Mouse (Mus musculus): ENCODE results near the gene Tmem167. TPM values are rescaled to one million over a fixed set of nuclear protein-coding genes. Genes with fewer than 3 reads are reported as not detected.

Gene Tmem167
- total RNA-seq, 2 experiments from 2014 or later, result 10.1 to 10.9 TPM

DNA sequence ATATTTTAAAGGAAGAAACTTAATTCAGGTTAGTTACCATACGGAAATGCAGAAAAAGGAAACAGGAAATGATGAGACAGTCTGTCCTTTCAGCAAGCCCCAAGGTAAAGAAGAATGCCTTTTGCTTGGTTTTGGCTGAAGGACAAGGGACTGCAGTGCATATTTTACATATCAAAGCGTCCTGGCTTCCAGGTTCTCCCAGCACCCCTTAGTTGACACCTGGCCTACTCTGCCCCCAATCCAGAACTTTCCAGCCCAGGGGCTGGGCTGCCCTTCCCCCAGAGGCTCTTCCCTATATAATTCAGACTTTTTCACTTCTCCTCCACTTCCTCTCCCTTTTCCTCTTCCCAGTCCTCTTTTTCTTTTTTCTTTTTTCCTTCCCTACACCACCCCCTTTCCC, 86.7 kb downstream of the Tmem167 start:
- no peak for ATAC-seq (replicated peaks; ENCODE audit: low FRiP score, poor library complexity, severe bottlenecking)

DNA sequence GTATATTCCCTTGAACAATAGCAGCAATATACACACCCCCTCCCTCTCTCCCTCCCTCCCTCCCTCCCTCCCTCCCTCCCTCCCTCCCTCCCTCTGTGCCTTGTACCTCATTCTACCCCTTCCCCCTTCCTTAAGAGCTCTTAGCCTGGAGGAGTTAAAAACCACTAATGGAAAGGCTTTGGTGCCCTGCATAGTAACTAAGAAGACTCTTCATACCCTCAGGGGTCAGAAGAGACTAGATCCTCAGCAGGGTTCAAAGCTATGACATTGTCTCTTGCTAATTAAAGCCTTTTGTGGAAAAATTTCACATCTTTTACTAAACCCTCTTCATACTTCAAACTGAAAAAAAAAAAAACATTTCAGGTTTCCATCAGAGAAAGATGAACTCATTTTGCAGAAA, 93.3 kb downstream of the Tmem167 start:
- ATAC-seq (replicated peaks; ENCODE audit: low FRiP score, poor library complexity, severe bottlenecking), result no peak

DNA sequence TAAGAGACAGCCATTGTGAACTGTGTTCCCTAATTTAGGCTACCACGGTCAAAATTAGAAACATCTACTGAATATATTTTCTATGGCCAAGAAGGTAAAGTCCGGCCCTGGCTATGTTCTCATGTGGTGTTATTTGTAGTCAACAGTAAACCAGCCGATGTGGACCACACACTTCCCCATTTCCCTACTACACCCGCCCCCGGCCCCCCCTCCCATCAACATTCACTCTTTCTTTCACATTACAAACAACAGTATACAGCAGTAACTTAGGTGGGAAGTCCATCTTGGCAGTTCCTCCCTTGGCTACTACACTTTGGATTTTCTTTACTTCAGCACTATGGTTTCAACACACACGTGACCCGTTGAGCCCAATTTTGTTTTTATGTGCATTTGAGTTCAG, 94.6 kb downstream of the Tmem167 start:
- no peak for ATAC-seq (replicated peaks; ENCODE audit: low FRiP score, poor library complexity, severe bottlenecking)

DNA sequence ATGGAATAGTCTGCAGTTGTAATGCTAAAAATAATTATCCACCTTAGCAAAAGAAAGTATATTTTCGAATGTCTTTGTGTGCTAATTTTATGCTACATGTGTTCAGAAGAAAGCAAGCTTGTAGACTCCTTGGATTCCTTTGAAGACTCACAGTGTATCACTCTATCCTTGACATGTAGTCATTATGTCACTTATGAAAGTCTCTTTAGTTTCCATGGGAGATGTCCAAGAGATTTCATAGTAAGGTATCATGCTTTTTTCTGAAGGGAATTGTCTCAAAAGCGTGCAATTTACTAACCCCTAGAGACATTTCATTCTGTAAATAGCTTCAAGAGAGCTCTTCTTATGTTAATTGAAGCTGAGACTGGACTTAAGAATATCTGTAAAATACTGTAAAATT, 97.8 kb downstream of the Tmem167 start:
- no peak for ATAC-seq (replicated peaks; ENCODE audit: low FRiP score, poor library complexity, severe bottlenecking)

DNA sequence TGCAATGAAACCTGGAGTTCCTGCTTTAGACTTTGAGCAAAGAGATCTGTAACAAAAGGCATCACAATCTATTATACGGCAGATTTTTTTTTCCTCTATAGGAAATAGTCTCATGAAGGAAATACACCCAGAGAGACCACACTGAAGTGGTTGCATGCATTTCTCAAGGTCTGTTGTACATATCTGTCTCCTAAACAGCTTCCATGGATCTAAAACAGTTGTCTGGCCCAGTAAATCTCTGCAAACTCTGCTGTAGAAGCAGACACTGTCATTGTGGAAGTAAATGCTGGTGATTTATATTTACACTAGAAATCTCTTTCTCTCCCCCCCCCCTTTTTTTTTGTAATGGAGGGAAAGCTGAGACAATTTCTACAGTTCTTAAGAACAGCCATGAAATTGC, 99.1 kb downstream of the Tmem167 start:
- ATAC-seq (replicated peaks; ENCODE audit: low FRiP score, poor library complexity, severe bottlenecking), result no peak

DNA sequence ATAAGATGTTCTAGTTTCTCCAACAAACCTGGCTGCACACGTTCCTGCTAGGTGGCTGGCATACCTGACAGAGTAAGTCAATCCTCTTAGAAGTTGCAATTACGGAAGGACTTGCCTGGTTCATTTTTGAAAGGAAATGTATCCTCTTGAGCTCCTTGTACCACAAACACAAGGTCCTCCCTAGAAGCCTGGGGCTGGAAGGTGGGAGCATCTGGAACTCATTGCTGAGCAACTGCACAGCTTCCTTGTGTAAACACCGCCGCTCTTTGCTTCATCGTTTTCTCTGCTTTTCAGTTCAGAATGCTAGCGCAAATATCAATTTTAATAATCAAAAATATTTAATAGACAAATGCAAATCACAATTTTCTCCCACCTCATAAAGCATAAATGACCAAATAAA, 102.9 kb downstream of the Tmem167 start:
- no peak for ATAC-seq (replicated peaks; ENCODE audit: low FRiP score, poor library complexity, severe bottlenecking)

Other genes starting within 250 kb of the Tmem167 start
- gene Xrcc4, start 485 bp downstream of the Tmem167 start, total RNA-seq (2015; ENCODE audit: low replicate concordance), result 4.6 and 5.4 TPM in 2 replicates
- gene Xrcc4, start 485 bp downstream of the Tmem167 start, total RNA-seq (2017; ENCODE audit: low replicate concordance), result 4.1 and 8.1 TPM in 2 replicates

Measured in erythroid progenitor cell, adult 5-6 weeks (primary cell).